Mouse (Mus musculus) heart, embryonic 15.5 days (tissue): Measurements from ENCODE around the gene Tmem87a. TPM values are rescaled to one million over a fixed set of nuclear protein-coding genes. Genes with fewer than 3 reads are reported as not detected.

Source experiments
- ATAC-seq: fragments of 200-750 bp; cut with Nextera tagmentation; replicated peaks from 2 replicates; pipeline ENCODE4 v1.8.0; 2017; ENCODE audit warnings: low read depth, moderate TSS enrichment; ENCODE audit not compliant: insufficient number of reproducible peaks, insufficient read depth, low FRiP score
- H3K27ac ChIP-seq: fragments of 300-500 bp; sonication (generic); 2 replicates; pipeline ENCODE4 v1.5.1; 2015; ENCODE audit warnings: mild to moderate bottlenecking, inconsistent platforms
- H3K27me3 ChIP-seq: fragments of 300-500 bp; sonication (generic); 2 replicates; pipeline ENCODE4 v1.6.1; 2015; ENCODE audit warnings: inconsistent platforms
- H3K36me3 ChIP-seq: fragments of 300-500 bp; sonication (generic); 2 replicates; pipeline ENCODE4 v1.6.1; 2015; ENCODE audit warnings: mild to moderate bottlenecking, inconsistent platforms
- H3K4me1 ChIP-seq: fragments of 300-500 bp; sonication (generic); replicated peaks from 2 replicates; pipeline ENCODE4 v1.6.1; 2015; ENCODE audit warnings: inconsistent platforms
- H3K4me2 ChIP-seq: fragments of 300-500 bp; sonication (generic); 2 replicates; pipeline ENCODE4 v1.6.1; 2015; ENCODE audit warnings: inconsistent platforms, mild to moderate bottlenecking, moderate library complexity
- H3K4me3 ChIP-seq: fragments of 300-500 bp; sonication (generic); 2 replicates; pipeline ENCODE4 v1.5.1; 2015; ENCODE audit warnings: mild to moderate bottlenecking, inconsistent platforms
- H3K9ac ChIP-seq: fragments of 300-500 bp; sonication (generic); 2 replicates; pipeline ENCODE4 v1.6.1; 2015; ENCODE audit warnings: mild to moderate bottlenecking, inconsistent platforms
- H3K9me3 ChIP-seq: fragments of 300-500 bp; sonication (generic); replicated peaks from 2 replicates; pipeline ENCODE4 v1.6.1; 2016; ENCODE audit warnings: inconsistent platforms
- WGBS: fragments of 180-500 bp; shearing (Covaris S2); methylation state at CpG from one replicate; pipeline ENCODE4 v1.1.7; 2015; ENCODE audit warnings: mixed read lengths; 5-methylcytosine and 5-hydroxymethylcytosine counted together
- polyA plus RNA-seq: library from polyadenylated mRNA; unstranded; fragments of >200 nt; fragmentation: Nextera tagmentation; extraction: Ambion mirVana; gene quantifications from 2 replicates; pipeline ENCODE4 v1.2.1, GENCODE M21; 2015

Tmem87a gene
- polyA plus RNA-seq, 1 experiment from 2014 or later = 8.0 TPM

- Histone ChIP-seq H3K4me3 (no peak overlapping the region), H3K4me1 (no peaks in the 10 kb centered on the region; the same call in 1 of the 2 replicates), H3K4me2 (no peak overlapping the region), H3K9me3 (no peaks in the 10 kb centered on the region), H3K9ac (no peak overlapping the region), H3K27ac (no peak overlapping the region), H3K36me3 (peaks cover 12% of the 10 kb centered on the region), H3K27me3 (no peaks in the 10 kb centered on the region)
- no peak for ATAC-seq
- 74% methylated on average over 7 of the region's 7 CpGs for WGBS
These were observed 91.6 kb downstream of the Tmem87a start for GRCm38 (mm10) chr2:120312276-120312825.

Other genes with a start within 250 kb of the Tmem87a start
- gene Ehd4, start 249.5 kb downstream of the Tmem87a start, polyA plus RNA-seq = 164 and 188 TPM in 2 replicates
- gene Pla2g4e, start 158.8 kb downstream of the Tmem87a start, polyA plus RNA-seq = 1.6 and 1.9 TPM in 2 replicates
- 0.03 TPM in 1 of 2 replicates, not detected in the other for gene Pla2g4d, start 114.9 kb downstream of the Tmem87a start, polyA plus RNA-seq
- gene Pla2g4f, start 89.9 kb downstream of the Tmem87a start, polyA plus RNA-seq = 0.04 and 0.09 TPM in 2 replicates
- 14.8 and 19.1 TPM in 2 replicates for gene Vps39, start 51.0 kb downstream of the Tmem87a start, polyA plus RNA-seq
- gene Ganc, start 217 bp downstream of the Tmem87a start, polyA plus RNA-seq = 9.0 and 9.9 TPM in 2 replicates
- 3.0 and 3.7 TPM in 2 replicates for gene Capn3, start 51.9 kb upstream of the Tmem87a start, polyA plus RNA-seq
- 40.9 and 43.2 TPM in 2 replicates for gene Zfp106, start 159.7 kb upstream of the Tmem87a start, polyA plus RNA-seq
- gene Snap23, start 163.6 kb upstream of the Tmem87a start, polyA plus RNA-seq = 45.6 and 46.0 TPM in 2 replicates
- 17.4 and 19.0 TPM in 2 replicates for gene Haus2, start 205.3 kb upstream of the Tmem87a start, polyA plus RNA-seq
- 19.1 and 20.8 TPM in 2 replicates for gene Lrrc57, start 205.4 kb upstream of the Tmem87a start, polyA plus RNA-seq
- gene Stard9, start 225.0 kb upstream of the Tmem87a start, polyA plus RNA-seq = 3.5 and 4.4 TPM in 2 replicates